Mouse (Mus musculus) neural tube, embryonic 12.5 days (tissue): ENCODE results near the gene Rab11b. TPM values are rescaled to one million over a fixed set of nuclear protein-coding genes. Genes with fewer than 3 reads are reported as not detected.
"Not testable (repeated sequence)": the region's sequence is repeated elsewhere in the genome, so short reads cannot be mapped to it uniquely, and the experiment has no call there.

Source experiments
- ATAC-seq: fragments of 200-750 bp; cut with Nextera tagmentation; 2 replicates; pipeline ENCODE4 v1.8.0; 2017; ENCODE audit warnings: low read depth, mild to moderate bottlenecking, moderate TSS enrichment, moderate library complexity; ENCODE audit not compliant: low FRiP score
- H3K27ac ChIP-seq: fragments of 300-500 bp; sonication (generic); 2 replicates; pipeline ENCODE4 v1.5.1; 2016
- H3K27me3 ChIP-seq: fragments of 300-500 bp; sonication (generic); replicated peaks from 2 replicates; pipeline ENCODE4 v1.6.1; 2016; ENCODE audit warnings: mild to moderate bottlenecking
- H3K36me3 ChIP-seq: fragments of 300-500 bp; sonication (generic); 2 replicates; pipeline ENCODE4 v1.6.1; 2016; ENCODE audit warnings: mild to moderate bottlenecking
- H3K4me1 ChIP-seq: fragments of 300-500 bp; sonication (generic); 2 replicates; pipeline ENCODE4 v1.6.1; 2016
- H3K4me2 ChIP-seq: fragments of 300-500 bp; sonication (generic); replicated peaks from 2 replicates; pipeline ENCODE4 v1.6.1; 2016; ENCODE audit warnings: mild to moderate bottlenecking
- H3K4me3 ChIP-seq: fragments of 300-500 bp; sonication (generic); 2 replicates; pipeline ENCODE4 v1.5.1; 2016
- H3K9ac ChIP-seq: fragments of 300-500 bp; sonication (generic); 2 replicates; pipeline ENCODE4 v1.6.1; 2016; ENCODE audit warnings: mild to moderate bottlenecking
- H3K9me3 ChIP-seq: fragments of 300-500 bp; sonication (generic); 2 replicates; pipeline ENCODE4 v1.6.1; 2016; ENCODE audit warnings: mild to moderate bottlenecking
- WGBS: fragments of 180-500 bp; shearing (Covaris S2); methylation state at CpG from one replicate; pipeline ENCODE4 v1.1.7; 2016; 5-methylcytosine and 5-hydroxymethylcytosine counted together
- polyA plus RNA-seq: library from polyadenylated mRNA; unstranded; fragments of >200 nt; fragmentation: Nextera tagmentation; extraction: Ambion mirVana; gene quantifications from 2 replicates; pipeline ENCODE4 v1.2.1, GENCODE M21; 2016

The Rab11b gene
- polyA plus RNA-seq, 1 experiment from 2014 or later = 412 TPM

DNA sequence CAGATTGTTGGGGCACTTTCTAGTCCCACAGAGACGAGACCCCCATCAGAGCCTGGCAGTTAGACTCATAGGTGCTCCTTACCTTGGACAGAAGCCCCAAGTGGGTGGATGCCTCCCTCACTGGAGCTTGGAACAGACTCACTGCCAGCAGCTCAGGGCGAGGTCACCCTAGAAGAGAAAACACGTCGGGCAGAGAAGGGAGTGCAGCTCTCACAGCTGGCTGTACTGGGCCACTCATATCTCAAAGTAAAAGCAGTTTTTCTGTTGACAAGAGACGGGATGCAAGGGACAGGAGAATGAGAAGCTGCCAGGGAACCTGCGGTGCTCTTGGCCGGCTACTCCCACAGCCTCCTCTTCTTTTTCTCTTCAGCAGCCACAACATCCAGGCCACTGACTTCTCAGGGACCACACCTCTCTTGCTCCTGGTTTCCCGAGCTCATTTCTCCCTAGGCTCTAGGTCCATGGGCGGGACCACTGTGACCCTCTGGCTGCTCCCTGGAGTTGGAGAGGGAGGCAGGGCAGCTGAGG lies 27.7 kb downstream of the Rab11b start:
- H3K4me3 ChIP-seq, H3K27me3 ChIP-seq, H3K9ac ChIP-seq, H3K27ac ChIP-seq, H3K4me2 ChIP-seq, H3K4me1 ChIP-seq, H3K36me3 ChIP-seq, H3K9me3 ChIP-seq, ATAC-seq: not testable (repeated sequence)
- 77% methylated on average over 9 of the region's 9 CpGs for WGBS

DNA sequence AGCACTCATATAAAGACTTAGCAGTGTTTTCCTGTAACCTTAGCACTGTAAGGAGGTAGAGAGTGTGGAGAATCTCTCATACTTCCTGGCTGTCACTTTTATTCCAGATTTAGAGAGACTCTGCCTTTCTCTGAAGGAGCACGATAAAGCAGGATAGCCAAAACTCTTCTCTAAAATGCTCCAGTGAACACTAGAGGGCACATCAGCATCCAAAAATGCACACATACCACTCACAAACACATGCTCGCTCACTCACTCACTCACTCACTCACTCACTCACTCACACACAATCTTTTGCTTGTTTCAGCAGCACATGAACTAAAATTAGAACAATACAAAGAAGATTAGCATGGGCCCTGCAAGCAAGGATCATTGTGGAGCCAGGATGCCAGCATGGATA lies 31.1 kb downstream of the Rab11b start:
- no peaks in the 10 kb centered on the region for H3K4me1 ChIP-seq
- no peak overlapping the region for H3K9ac ChIP-seq
- no peak overlapping the region for H3K27ac ChIP-seq
- no peak for ATAC-seq
- H3K36me3 ChIP-seq = no peaks in the 10 kb centered on the region
- no peak overlapping the region for H3K4me2 ChIP-seq
- no peaks in the 10 kb centered on the region for H3K27me3 ChIP-seq
- H3K4me3 ChIP-seq = no peak overlapping the region
- H3K9me3 ChIP-seq = peaks cover 3% of the 10 kb centered on the region; the same call in 1 of the 2 replicates
- 82% methylated on average over 2 of the region's 2 CpGs for WGBS

DNA sequence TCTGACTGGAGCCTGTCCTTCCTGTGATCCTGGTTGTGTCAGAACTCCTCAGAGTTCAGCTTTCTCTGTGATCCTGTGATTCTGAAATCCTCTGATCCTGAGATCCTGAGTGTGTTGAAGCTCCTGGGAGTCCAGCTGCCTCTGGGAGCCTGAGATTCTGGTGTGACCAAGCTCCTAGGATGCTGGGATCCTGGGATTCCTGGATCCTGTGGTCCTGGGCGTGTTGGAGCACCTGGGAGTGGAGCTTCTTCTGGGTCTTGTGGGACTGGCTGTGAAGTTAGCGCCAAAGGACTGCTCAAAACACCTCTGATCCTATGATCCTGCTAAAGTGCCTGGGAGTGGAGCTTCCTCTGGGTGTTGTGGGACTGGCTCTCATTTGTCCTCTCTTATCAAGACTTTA lies 31.9 kb downstream of the Rab11b start:
- 83% methylated on average over 2 of the region's 2 CpGs for WGBS
- H3K27me3 ChIP-seq = no peaks in the 10 kb centered on the region
- no peaks in the 10 kb centered on the region for H3K36me3 ChIP-seq
- ATAC-seq = no peak
- no peak overlapping the region for H3K9ac ChIP-seq
- no peak overlapping the region for H3K4me2 ChIP-seq
- no peaks in the 10 kb centered on the region for H3K4me1 ChIP-seq
- no peak overlapping the region for H3K4me3 ChIP-seq
- no peak overlapping the region for H3K27ac ChIP-seq
- H3K9me3 ChIP-seq = peaks cover 3% of the 10 kb centered on the region; the same call in 1 of the 2 replicates

DNA sequence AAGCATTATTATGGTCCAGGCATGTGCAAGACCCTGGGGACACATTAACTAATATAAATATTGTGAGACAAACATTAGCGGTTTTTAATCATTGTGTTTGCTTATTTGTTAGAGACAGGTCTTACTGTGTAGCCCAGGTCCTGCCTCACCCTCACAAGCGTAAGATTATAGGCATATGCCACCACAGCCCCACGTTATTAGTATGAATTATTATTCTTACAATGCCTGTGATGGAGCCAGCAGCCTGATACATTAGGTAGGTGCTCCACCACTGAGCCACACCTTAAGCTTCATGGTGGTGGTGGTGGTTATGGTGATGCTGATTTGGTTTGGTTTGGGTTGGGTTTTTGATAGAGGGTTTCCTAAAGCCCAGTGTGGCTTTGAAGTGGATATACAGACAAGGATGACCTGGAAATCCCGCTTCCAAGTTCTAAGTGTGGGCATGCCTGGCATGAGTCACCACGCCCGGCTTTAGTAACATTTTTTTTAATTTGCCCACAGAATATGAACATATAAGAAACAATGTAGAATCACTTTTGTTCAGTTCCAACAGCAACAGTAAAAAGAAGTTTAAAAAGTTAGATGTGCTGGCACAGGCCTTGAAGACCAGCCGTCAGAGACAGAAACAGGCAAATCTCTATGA lies 40.5 kb downstream of the Rab11b start:
- WGBS = 93% methylated on average over 7 of the region's 7 CpGs
- H3K4me3 ChIP-seq = no peak overlapping the region

DNA sequence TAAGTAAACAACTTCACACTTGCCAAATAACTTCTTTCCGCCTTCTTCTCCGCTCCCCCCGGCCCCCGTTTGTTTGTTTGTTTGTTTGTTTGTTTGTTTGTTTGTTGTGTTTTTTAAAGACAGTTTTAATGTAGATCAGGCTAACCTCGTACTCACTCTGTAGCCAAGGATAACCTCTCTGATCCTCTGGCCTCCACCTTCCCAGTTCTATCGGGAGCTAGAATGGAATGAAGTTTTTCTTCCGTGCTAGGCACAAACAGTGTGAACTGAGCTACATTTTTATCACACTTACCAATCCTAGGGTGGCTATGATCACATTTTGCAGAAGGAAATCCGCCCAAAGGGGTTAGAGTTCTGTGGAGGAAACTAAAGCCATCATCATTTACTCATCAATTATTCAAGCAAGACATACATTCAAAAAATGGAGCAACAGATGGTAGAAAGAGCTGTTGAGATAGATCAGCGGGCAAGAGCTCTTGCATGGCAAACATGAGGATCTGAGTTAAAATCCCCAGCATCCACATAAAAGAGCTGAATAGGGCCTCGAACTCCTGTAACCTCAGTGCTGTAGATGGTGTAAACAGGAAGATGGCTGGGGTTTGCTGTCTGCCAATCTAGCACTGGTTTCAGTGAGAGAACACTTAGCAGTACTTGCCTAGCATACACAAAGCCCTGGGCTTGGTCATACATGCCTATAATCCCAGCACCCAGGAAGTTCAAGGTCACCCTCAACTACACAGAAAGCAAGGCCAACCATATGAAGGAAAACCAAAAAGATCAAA lies 41.2 kb downstream of the Rab11b start:
- peak; percentile 51 for ATAC-seq
- H3K4me2 ChIP-seq = peak overlapping the region; percentile 65
- no peaks in the 10 kb centered on the region for H3K36me3 ChIP-seq
- H3K4me3 ChIP-seq = peak overlapping the region; percentile 82
- H3K9ac ChIP-seq = no peak overlapping the region
- no peaks in the 10 kb centered on the region for H3K9me3 ChIP-seq
- H3K27me3 ChIP-seq = no peaks in the 10 kb centered on the region
- no peak overlapping the region for H3K27ac ChIP-seq
- no peaks in the 10 kb centered on the region for H3K4me1 ChIP-seq
- 49% methylated on average over 10 of the region's 10 CpGs for WGBS

More for the DNA sequence above, 40.5 kb downstream of the Rab11b start:
- Histone ChIP-seq H3K4me1 (no peaks in the 10 kb centered on the region), H3K4me2 (no peak overlapping the region), H3K9ac (no peak overlapping the region), H3K27me3 (no peaks in the 10 kb centered on the region), H3K27ac (no peak overlapping the region), H3K9me3 (no peaks in the 10 kb centered on the region), H3K36me3 (no peaks in the 10 kb centered on the region)
- ATAC-seq = no peak

DNA sequence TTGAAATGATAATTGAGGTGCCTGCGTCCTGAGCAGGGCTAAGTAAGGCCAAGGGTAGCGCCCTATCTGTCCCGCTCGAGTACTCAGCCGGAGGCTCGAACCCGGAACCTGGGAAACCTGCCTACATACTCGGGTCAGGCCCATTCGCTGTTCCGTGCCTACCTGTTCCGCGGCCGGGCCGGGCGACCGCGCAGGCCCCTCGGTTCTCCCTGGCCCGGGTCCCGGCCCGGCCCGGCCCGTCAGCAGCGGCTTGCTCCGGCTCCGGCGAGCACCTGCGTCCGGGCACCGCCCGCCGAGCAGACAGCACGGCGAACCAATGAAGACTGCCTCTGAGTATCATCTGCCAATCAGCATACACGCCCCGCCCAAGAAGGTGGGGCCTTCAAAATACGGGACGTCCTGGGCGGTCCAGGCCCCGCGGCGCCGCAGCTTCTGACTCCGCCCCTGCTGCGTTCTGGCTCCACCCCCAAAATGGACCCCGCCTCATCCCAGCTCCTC lies 41.9 kb downstream of the Rab11b start, which contains the start of gene March2:
Gene March2 (minus strand): TSS at position 287 of the 498 bp plus-strand sequence.
- no peaks in the 10 kb centered on the region for H3K9me3 ChIP-seq
- H3K27me3 ChIP-seq = no peaks in the 10 kb centered on the region
- H3K4me3 ChIP-seq = peak within 1 kb of the TSS; percentile 82
- peak within 1 kb of the TSS; percentile 65 for H3K4me2 ChIP-seq
- under 1% methylated on average over 46 of the region's 46 CpGs for WGBS
- peak within 1 kb of the TSS; percentile 72 for H3K9ac ChIP-seq
- H3K4me1 ChIP-seq = no peaks in the 10 kb centered on the region
- ATAC-seq = peak; percentile 99
- H3K36me3 ChIP-seq = no peaks in the 10 kb centered on the region
- no peak within 1 kb of the TSS for H3K27ac ChIP-seq

DNA sequence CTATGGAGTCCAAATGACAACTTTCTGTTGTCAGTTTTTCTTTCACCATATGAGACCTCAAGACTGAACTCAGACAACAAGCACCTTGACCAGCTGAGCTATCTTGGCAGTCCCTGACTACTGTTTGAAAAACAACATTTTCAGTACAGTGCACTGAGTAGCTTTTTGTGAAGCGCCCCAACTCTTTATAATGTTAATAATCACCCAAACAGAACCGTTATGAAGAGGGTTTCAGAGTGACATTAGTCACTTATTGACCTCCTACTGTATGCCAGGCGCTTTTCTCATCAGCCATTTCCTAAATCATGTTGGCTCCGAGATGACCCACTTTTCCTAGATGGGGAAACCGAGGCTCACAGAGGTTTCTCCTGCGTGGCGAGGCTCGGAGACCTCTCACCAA lies 42.3 kb downstream of the Rab11b start:
- H3K9me3 ChIP-seq = no peaks in the 10 kb centered on the region
- peak overlapping the region; percentile 72 for H3K9ac ChIP-seq
- ATAC-seq = peak; percentile 3; the same call in 1 of the 2 replicates
- H3K36me3 ChIP-seq = no peaks in the 10 kb centered on the region
- WGBS = 7% methylated on average over 8 of the region's 8 CpGs
- no peak overlapping the region for H3K27ac ChIP-seq
- H3K27me3 ChIP-seq = no peaks in the 10 kb centered on the region
- H3K4me3 ChIP-seq = peak overlapping the region; percentile 82
- no peaks in the 10 kb centered on the region for H3K4me1 ChIP-seq
- H3K4me2 ChIP-seq = peak overlapping the region; percentile 65

DNA sequence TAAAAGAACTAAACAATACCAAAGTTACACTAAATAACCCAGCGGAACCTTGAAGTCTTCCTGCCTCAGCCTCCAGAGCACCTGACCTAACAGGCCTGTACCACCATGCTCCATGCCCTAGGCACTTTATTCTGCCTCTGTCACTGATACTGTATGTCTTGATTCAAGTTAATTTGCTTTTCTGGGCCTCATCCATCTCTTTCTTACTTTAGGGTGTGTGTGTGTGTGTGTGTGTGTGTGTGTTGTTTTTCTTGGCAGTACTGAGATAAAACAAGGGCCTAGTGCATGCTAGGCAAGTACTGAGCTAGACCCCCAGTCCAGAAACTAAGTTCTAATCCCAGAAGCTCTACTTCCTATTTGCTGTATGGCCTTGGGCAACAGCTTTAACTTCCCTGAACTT lies 43.1 kb downstream of the Rab11b start:
- Histone ChIP-seq H3K9ac (no peak overlapping the region), H3K9me3 (no peaks in the 10 kb centered on the region), H3K27ac (no peak overlapping the region), H3K4me2 (peak overlapping the region; percentile 9; the same call in 1 of the 2 replicates), H3K4me3 (no peak overlapping the region), H3K4me1 (no peaks in the 10 kb centered on the region), H3K36me3 (peaks cover under 1% of the 10 kb centered on the region; the same call in 1 of the 2 replicates), H3K27me3 (no peaks in the 10 kb centered on the region)
- WGBS = 97% methylated on average over 1 of the region's 1 CpGs
- no peak for ATAC-seq

DNA sequence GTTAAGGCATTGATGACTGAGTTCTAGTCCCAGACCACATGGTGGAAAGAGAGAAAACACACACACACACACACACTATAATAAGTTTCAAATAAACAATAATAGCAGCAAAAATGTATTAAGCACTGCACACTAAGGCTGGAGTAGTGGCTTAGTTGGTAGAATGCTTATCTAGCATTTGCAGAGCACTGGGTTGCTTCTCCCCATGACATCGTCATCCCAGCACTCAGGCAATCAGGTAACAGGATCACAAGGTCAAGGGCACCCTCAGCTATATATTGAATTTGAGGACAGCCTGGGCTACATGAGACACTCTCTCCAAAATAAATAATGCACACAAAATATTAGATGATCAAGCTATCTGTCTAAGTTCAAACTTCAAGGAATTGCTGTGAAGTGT lies 45.6 kb downstream of the Rab11b start:
- Histone ChIP-seq H3K27ac (no peak overlapping the region), H3K4me1 (no peaks in the 10 kb centered on the region), H3K36me3 (peaks cover 12% of the 10 kb centered on the region), H3K27me3 (no peaks in the 10 kb centered on the region), H3K4me3 (no peak overlapping the region), H3K9ac (no peak overlapping the region), H3K4me2 (no peak overlapping the region), H3K9me3 (peaks cover 7% of the 10 kb centered on the region; the same call in 1 of the 2 replicates)
- no peak for ATAC-seq
- 93% methylated on average over 1 of the region's 1 CpGs for WGBS

DNA sequence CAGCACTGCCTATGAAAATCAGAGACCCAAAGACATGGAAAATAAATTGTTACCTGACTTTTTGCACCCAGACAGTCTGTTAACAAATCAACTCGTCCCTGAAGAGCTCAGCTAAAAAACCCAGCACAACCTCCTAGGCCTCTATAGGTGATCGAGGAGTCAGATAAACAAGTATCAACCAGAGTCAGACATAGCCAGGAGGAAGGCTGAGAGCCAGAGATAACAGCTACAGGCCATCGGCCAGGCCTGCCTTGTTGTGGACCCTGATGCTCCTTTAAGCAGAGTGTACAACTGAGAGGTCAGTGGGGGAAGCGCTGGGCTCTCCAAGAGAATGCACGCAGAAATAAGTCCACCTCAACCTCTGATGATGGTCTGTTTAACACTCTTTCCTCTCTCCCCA lies 47.1 kb downstream of the Rab11b start:
- no peak for ATAC-seq
- WGBS = 86% methylated on average over 5 of the region's 5 CpGs
- Histone ChIP-seq H3K9ac (no peak overlapping the region), H3K36me3 (peaks cover 21% of the 10 kb centered on the region), H3K4me1 (no peaks in the 10 kb centered on the region), H3K9me3 (peaks cover 7% of the 10 kb centered on the region; the same call in 1 of the 2 replicates), H3K4me2 (no peak overlapping the region), H3K27me3 (no peaks in the 10 kb centered on the region), H3K27ac (no peak overlapping the region), H3K4me3 (no peak overlapping the region)

DNA sequence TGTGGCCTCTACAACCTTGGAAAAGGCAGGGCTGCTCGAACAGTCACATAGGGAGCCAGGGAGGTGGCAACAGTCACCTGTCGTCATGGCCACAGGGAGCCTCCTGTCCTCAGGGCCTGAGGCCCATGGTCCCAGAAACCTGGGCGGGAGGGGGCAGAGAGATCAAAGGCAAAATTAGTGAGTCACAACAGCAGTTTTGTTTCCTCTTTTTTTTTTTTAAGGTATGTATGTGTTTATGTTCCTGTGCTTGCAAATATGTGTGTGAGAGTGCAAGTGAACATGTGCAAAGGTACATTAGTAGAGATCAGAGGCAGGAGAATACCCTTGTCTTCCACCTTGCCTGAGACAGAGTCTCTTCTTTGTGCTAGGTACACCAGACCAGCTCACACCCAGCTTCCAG lies 50.5 kb downstream of the Rab11b start:
- Histone ChIP-seq H3K9ac (no peak overlapping the region), H3K4me3 (no peak overlapping the region), H3K4me1 (no peaks in the 10 kb centered on the region), H3K9me3 (peaks cover 7% of the 10 kb centered on the region; the same call in 1 of the 2 replicates), H3K27ac (no peak overlapping the region), H3K36me3 (peaks cover 40% of the 10 kb centered on the region), H3K4me2 (no peak overlapping the region), H3K27me3 (no peaks in the 10 kb centered on the region)
- ATAC-seq = no peak
- 76% methylated on average over 3 of the region's 3 CpGs for WGBS

DNA sequence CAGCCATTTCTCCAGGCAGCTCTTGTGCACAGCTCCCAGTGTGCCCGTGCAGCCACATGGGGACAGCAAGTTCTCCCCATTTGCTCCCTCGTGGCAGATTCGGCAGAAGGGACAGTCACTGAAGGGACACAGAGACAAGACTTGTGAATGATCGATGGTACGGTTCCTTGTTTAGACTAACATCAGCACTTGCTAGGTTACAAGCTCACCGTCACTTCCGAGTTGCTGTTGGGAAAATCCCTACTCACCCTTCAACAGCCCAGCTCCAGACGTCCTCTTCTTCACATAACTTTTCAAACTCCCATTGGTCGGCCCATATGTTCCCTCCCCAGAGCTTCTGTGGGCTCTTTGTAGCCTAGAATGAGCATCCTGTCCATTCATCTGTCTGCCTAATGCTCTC lies 57.2 kb downstream of the Rab11b start:
- Histone ChIP-seq H3K27ac (no peak overlapping the region), H3K9ac (no peak overlapping the region), H3K4me1 (no peaks in the 10 kb centered on the region), H3K36me3 (peaks cover 44% of the 10 kb centered on the region), H3K4me2 (no peak overlapping the region), H3K9me3 (no peaks in the 10 kb centered on the region), H3K27me3 (no peaks in the 10 kb centered on the region), H3K4me3 (no peak overlapping the region)
- WGBS = 91% methylated on average over 9 of the region's 9 CpGs
- no peak for ATAC-seq
